Mouse (Mus musculus): ENCODE results near the gene Mindy1.

- TF ChIP-seq CTCF (IDR thresholded peaks at IDR 0.05; ENCODE audit: borderline replicate concordance, insufficient read depth, low read depth, low read length) (no peak), POLR2A (IDR thresholded peaks at IDR 0.05; ENCODE audit: borderline replicate concordance, insufficient read depth, low read length) (no peak)
These were observed 31.5 kb downstream of the Mindy1 start for GRCm38 (mm10) chr3:95312623-95313022.

Measured in cerebellum, adult 2 months (tissue).